In genomic region chr5:89384204-89384603, GRCm38 (mm10) we compare ENCODE assay signal across 7 mouse cellular contexts.
DNase-seq lines count a peak whose midpoint lies in the region; ATAC-seq lines count a peak whose summit lies in the region.

No protein-coding gene starts in this region.

- no peak overlapping the region for H3K4me3 ChIP-seq in hindbrain, embryonic 13.5 days

- no peaks in the 10 kb centered on the region for H3K36me3 ChIP-seq in hindbrain, embryonic 13.5 days

- H3K4me1 ChIP-seq in hindbrain, embryonic 13.5 days (replicated peaks), result no peaks in the 10 kb centered on the region

- peak; percentile 10 for DNase-seq in right cerebral cortex, adult 18-20 months
- no peak for DNase-seq in right cerebral cortex, postnatal 10 days (ENCODE audit: low spot score in 2 of 2)
- peak; percentile 41 for DNase-seq in cerebellum, adult 8-10 months
- DNase-seq in lung, postnatal 25 days (ENCODE audit: low spot score), result peak; percentile 34
- DNase-seq in ovary, postnatal 36 days (ENCODE audit: low spot score), result no peak

- H3K27me3 ChIP-seq in hindbrain, embryonic 13.5 days, result no peaks in the 10 kb centered on the region

- H3K4me2 ChIP-seq in hindbrain, embryonic 13.5 days, result no peak overlapping the region

- ATAC-seq in hindbrain, embryonic 13.5 days (ENCODE audit: low FRiP score), result peak; percentile 75
- ATAC-seq in erythroblast, adult 5-6 weeks (replicated peaks; ENCODE audit: low FRiP score, poor library complexity, severe bottlenecking), result no peak

- no peaks in the 10 kb centered on the region for H3K9me3 ChIP-seq in hindbrain, embryonic 13.5 days

- H3K9ac ChIP-seq in hindbrain, embryonic 13.5 days, result no peak overlapping the region

- no peak overlapping the region for H3K27ac ChIP-seq in hindbrain, embryonic 13.5 days

- 51% methylated on average over 5 of the region's 5 CpGs for WGBS in hindbrain, embryonic 13.5 days

Comparison
In these comparisons a context has a peak if more than half of its experiments do, and no peak if none do; other contexts are left out.
1. DNase-seq: peak in right cerebral cortex, adult 18-20 months (single experiment), cerebellum, adult 8-10 months (single experiment) and lung, postnatal 25 days (single experiment); none in right cerebral cortex, postnatal 10 days (0 of 2) and ovary, postnatal 36 days (single experiment).